Mouse (Mus musculus): ENCODE data around the gene Vrk3.
"Not testable (repeated sequence)": the region's sequence is repeated elsewhere in the genome, so short reads cannot be mapped to it uniquely, and the experiment has no call there.

Gene Vrk3

GRCm38 (mm10) chr7:44748101-44749044 is at the start of gene Vrk3:
Gene Vrk3 (plus strand): TSS chr7:44748413.
- peak; percentile 96 to 97 for DNase-seq

DNA sequence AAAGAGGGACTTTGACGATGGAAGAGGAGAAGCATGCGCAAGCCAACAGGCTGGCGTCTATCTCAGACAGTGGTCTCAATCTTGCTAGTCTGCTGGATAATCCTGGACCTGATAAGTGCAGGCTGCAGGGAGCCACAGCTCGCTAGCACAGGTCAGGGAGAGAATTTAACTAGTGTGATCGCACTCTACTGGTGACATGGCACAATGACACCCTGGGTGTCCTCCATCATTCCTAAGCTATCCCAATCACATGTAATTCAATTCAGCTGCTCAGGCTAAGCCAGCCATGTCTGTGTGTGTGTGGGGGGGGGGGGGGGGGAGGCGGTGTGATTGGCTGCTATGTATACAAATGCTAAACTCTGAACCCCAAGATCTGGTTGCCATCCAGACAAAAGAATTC is 46.3 kb upstream of the Vrk3 start:
- peak in 1 of 2 experiments; percentile 13 for DNase-seq

DNA sequence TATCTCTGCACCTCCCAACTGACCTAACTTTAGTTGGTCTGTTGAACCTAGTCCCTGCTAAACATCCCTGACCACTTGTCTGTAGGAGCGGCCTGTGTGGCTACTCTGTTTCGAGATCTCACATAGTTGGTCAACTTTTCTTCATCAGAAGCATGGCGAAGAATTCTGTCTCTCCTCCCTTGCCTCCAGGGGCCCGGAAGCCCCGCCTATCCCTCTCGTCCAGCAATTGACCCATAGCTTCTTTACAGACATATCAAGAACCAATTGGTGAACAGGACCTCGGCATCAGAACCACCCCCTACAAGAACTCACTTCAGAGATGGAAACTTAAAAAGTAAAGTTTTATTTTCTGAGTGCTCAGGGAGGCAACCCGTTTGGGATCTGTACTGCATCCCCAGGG is 45.2 kb upstream of the Vrk3 start:
- no peak for DNase-seq

DNA sequence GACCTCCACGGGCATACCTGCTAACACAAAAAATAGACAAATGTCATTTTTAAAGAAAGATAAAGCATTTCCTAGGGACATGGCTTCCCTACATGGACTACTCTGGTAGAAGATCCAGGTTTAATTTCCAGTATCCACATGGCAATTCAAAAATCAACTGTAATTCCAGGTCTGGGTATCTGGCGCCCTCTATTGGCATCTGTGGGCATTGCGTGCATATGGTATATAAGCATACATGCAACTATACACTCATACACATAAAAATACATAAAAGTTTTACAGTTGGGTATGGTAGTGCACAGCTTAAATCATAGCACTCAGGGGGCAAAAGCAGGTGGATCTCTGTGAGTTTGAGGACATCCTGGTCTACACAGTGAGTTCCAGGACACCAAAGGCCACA is 43.9 kb upstream of the Vrk3 start:
- DNase-seq, result peak; percentile 46 to 53

GRCm38 (mm10) chr7:44705086-44705485 is 43.1 kb upstream of the Vrk3 start:
- DNase-seq, result no peak

DNA sequence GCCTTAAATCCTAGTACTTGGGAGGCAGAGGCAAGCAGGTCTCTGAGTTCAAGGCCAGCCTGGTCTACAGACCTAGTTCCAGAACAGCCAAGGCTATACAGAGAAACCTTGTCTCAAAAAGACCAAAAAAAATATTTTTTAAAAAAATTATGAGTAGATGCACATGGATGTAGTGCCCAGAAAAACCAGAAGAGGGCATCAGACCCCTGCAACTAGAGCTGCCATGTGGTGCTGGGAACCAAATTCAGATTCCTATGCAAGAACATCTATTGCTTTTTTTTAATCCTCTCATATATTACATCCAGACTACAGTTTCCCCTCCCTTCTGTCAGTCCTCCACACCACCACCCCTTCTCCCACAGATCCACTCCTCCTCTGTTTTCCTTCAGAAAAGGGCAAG is 41.9 kb upstream of the Vrk3 start:
- no peak for DNase-seq

- DNase-seq, result no peak
Observed at GRCm38 (mm10) chr7:44707169-44707675, 41.0 kb upstream of the Vrk3 start.

DNA sequence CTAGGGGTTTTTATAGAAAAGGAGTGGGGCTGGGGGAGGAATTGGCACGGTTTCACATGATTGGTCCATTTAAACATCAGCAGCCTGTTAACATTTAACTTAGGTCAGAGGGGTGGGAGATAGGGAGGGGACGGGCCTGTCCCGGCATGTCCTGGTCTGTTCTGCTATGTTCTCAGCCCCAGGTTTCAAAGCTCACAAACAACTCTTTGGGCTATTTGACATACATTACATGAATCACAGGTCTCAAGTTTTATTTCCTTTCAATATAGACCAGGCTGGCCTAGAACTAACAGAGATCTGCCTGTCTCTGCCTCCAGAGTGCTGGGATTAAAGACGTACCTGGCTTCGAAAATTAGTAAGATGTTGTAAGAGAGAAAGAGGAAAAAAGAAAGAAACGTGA is 40.1 kb upstream of the Vrk3 start:
- not testable (repeated sequence) for DNase-seq

- no peak for DNase-seq
Observed at GRCm38 (mm10) chr7:44708574-44708973, 39.6 kb upstream of the Vrk3 start, which contains the start of gene Izumo2. Gene Izumo2 (plus strand): TSS chr7:44708742.

DNA sequence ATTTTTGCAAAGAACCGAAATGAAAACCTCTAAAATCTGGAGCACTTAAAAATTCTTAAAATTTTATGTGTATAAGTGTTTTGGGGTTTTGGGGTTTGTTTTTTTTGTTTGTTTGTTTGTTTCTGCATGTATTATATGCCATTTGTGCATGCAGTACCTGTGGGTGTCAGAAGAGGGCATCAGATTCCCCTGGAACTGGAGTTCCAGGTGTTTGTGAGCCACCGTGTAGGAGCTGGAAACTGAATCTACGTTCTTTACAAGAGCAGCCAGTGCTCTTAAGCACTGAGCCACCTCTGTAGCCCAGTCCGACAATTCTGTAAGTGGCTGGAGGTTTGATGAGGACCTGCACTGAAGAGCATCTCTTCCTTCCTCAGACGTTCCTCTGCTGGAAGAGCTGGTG is 38.3 kb upstream of the Vrk3 start:
- no peak for DNase-seq

DNA sequence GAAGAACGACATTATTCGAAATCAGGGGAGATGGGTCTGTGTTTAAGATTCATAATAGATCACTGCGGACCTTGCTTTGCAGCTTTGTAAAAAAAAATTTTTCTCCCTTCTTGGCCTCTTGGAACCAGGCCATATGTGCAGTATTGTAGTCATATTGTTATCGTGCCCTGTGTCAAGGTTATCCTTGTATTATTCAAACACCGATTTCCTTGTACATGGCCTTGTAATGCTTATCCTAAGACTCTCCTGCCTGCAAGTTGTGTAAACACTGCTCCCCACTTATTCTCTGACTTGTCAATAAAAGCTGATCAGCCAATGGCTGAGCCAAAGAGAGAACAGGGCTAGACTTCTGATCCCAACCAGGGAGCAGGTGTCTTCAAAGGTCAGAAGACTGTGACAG is 26.2 kb upstream of the Vrk3 start:
- no peak for DNase-seq

GRCm38 (mm10) chr7:44724316-44724715 is 23.9 kb upstream of the Vrk3 start:
- peak; percentile 36 to 41 for DNase-seq

DNA sequence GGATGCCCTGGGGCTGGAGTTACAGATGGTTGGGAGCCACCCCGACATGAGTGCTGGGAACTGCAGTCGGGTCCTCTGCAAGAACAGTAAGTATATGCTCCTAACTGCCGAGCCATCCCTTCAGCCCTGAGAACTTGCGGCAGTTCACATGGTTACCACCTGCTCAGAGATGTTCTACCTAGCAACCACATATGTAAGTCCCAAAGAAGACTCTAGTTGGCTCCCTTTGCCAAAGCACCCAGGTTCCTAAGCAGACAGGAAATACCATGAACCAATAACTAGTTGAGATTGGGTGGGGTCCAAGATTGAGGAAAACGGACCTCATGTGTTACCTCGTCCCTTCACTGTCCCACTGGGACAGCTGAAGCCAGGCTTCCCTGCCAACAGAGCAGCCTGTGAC is 21.9 kb upstream of the Vrk3 start:
- DNase-seq, result peak; percentile 52 to 53

GRCm38 (mm10) chr7:44727151-44727550 is 21.1 kb upstream of the Vrk3 start:
- no peak for DNase-seq

DNA sequence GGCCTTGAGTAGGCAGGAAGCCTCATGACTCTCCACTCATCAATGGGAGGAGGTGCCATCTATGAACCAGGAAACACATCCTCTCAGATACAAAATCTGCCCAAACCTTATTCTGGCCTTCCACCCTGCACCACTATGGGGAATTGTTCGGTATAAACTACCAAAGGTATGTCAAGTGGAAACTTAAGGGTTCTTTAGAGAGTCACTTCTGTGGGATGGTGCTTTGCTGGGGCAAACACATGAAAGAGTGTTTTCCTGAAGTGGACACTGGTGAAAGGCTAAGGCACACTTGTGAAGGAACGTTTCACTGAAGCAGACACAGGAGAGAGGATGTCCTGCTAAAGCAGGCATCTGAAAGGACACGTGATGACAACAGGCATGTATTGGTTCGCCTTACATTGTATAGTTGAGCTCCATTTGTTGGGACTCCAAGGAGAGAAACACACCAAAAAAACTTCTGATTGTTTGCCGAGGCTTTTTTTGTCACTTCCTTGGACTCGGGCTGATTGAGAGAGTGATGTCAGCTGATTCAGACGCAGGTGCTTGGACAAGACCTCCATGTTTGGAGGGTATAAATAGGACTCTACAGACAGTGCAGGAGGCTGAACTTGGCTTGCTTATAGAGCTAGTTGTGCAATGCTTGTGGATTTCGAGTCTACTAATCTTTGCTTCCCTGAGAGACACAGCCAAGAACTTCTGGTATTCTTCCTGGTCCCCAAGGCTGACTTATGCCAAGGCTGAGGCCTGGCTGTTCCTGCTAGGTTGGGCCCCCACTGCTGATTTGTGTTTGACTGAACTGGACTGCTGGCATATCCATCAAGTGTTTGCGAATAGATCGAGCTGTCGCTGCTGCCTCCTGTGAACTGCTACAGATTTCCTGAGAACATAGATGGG is 19.9 kb upstream of the Vrk3 start:
- no peak for DNase-seq

GRCm38 (mm10) chr7:44733723-44734122 is 14.5 kb upstream of the Vrk3 start:
- DNase-seq, result no peak

DNA sequence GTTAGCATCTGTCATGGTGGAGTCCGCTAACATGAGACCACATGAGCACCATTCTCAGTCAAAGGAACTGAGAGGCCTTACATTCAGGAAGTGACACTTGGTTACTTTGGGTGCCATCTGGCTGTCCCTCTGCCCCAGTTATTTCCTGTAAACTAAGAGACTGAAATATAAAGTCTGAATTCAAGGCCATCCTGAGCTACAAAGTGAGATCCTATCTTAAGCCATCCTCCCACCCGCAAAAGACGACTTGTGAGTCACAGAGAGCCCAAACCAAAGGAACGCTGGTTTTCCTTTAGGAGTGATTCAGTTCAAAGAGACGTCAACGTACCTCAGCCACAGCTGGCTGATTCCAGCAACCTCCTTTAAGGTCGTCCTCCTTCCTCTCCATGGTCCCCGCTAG is 6.9 kb upstream of the Vrk3 start:
- no peak for DNase-seq

DNA sequence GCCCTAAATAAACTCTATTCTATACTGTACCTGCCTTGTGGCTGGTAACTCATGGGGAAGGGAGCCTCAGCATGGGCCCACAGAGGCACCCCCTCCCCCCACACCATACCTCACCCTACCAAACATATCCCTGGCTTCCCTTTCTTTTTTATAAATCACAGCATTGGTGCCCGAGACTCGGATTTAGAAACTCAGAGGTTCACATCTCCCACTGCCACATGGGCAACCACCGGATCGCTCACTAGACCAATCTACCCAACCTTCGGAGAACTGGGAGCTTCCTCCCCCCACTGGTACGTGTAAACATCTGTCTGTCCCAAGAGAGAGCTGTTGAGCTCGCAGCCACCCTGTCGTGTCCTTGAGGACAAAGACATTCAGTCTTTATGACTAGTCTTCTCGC is 3.9 kb upstream of the Vrk3 start:
- no peak for DNase-seq

DNA sequence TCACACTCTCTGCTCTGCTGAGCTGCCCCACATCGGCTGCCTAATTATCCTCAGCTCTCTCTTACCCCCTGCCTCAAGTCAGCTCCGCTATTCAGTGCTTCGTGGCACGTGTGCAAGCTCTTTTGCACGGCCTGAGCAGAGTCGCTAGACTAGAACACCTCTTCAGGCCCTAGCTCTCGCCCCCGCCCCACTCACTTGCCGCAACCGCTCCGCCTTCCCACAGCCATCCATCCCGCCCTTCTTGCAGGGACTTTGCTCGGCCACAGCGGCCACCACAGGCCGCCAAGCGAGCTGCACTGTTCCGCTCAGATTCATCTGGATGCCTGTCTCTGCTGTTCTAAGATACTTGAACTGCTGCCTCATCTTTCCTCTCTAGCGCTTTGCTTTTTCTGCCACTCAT is 3.1 kb upstream of the Vrk3 start:
- peak; percentile 82 to 83 for DNase-seq

DNA sequence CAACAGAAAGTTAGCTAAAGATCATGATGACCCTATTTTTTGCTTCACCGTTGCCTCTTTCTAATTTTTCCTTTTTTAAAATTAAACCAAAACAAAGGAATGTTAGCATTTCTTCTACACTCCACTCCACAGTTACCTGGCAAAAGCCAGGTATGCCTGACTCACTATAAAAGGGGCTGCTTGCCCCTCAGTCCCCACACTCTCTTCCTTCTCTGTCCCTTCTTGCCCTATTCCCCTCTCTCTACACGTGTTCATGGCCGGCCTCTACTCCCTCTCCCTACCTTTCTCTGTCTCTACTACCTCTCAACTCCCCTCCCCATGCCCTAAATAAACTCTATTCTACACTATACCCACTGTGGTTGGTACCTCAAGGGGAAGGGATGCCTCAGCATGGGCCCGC is 1.1 kb upstream of the Vrk3 start:
- no peak for DNase-seq

DNA sequence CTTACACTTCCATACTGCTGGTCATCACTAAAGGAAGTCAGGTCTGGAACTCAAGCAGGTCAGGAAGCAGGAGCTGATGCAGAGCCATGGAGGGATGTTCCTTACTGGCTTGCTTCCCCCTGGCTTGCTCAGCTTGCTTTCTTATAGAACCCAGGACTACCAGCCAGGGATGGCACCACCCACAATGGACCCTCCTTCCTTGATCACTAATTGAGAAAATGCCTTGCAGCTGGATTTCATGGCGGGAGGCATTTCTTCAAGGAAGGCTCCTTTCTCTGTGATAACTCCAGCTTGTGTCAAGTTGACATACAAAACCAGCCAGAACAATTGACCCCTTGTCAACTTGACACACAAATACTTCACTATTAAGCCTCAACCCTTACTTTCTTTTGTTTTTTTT is 2.7 kb downstream of the Vrk3 start, which contains the start of gene Zfp473:
Gene Zfp473, minus strand, starts transcription at position 101 of the 400 bp plus-strand sequence.
- not testable (repeated sequence) for DNase-seq

DNA sequence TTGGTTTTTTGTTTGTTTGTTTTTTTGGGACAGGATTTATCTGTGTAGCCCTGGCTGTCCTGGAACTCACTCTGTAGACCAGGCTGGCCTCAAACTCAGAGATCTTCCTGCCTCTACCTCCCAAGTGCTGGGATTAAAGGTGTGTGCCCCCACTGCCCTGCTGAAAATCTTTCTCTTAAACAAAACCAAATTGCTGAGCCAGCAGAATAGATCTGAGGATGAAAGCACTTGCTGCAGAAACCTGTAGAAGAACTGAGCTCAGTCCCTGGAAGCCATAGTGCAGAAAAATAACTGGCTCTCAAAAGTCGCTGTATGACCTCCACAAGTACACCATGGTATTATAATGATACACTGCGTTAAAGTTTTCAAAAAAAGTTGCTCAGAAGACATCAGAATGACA is 9.0 kb downstream of the Vrk3 start:
- no peak for DNase-seq

DNA sequence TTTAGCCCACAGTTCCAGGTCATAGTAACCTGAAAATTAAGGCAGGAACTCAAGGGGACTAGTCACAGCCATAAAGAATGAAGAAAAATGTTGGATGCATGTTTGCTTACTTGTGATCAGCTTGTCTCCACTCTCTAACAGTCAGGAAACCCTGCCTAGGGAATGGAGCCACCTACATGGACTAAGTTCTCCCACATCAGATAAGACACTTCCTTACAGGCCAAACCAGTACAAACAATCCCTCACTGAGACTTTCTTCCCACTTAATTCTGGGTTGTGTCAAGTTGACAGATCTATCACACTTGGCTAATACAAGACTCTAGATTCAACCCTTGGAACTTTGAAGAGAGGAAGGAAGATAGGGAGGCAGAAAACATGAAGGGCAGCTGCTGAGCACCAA is 12.2 kb downstream of the Vrk3 start:
- no peak for DNase-seq

All from B cell, adult 2 months (primary cell).